Mouse (Mus musculus) ES-E14 (cell line): Measurements from ENCODE around the gene Timm13.

ENCODE experiments used
- CHD2 ChIP-seq: IDR thresholded peaks from 2 replicates; pipeline ENCODE4 v1.6.1; 2014; ENCODE audit warnings: mild to moderate bottlenecking, low read depth, low read length, inconsistent platforms
- HCFC1 ChIP-seq: IDR thresholded peaks from 2 replicates; pipeline ENCODE4 v1.6.1; 2012; ENCODE audit warnings: low read length, inconsistent platforms, borderline replicate concordance; ENCODE audit not compliant: insufficient read depth
- MAFK ChIP-seq: IDR thresholded peaks from 2 replicates; pipeline ENCODE4 v1.6.1; 2014; ENCODE audit warnings: mild to moderate bottlenecking, low read depth, low read length, inconsistent platforms; ENCODE audit not compliant: insufficient read depth
- ZC3H11A ChIP-seq: IDR thresholded peaks from 2 replicates; pipeline ENCODE4 v1.6.1; 2012; ENCODE audit warnings: low read depth, mild to moderate bottlenecking, inconsistent platforms, low read length, borderline replicate concordance
- ZNF384 ChIP-seq: IDR thresholded peaks from 2 replicates; pipeline ENCODE4 v1.6.1; 2012; ENCODE audit warnings: low read depth, low read length, inconsistent platforms

GRCm38 (mm10) chr10:80887181-80887580, 13.6 kb downstream of the Timm13 start:
- TF ChIP-seq ZC3H11A (no peak), ZNF384 (no peak), HCFC1 (no peak), CHD2 (no peak), MAFK (no peak)
